Mouse (Mus musculus) gastrocnemius, postnatal 36 days (tissue): ENCODE data around the gene Dmp1. TPM values are rescaled to one million over a fixed set of nuclear protein-coding genes. Genes with fewer than 3 reads are reported as not detected.

Experiments used
- DNase-seq, 2 experiments: peaks; one replicate each; pipeline ENCODE4 v3.0.0; 2022
- intact Hi-C: fragments of 180-260 bp; cut with DNase I; formaldehyde crosslinking; loops from one replicate; pipeline ENCODE4 v1.15.1; 2025
- total RNA-seq, 2 experiments: library from RNA; stranded (reverse); gene quantifications; 2 replicates each; pipeline ENCODE4 v1.2.3; 2021

Gene Dmp1
- total RNA-seq, 2 experiments from 2014 or later: 1.4 to 2.1 TPM

GRCm38 (mm10) chr5:104256585-104256984 lies 54.2 kb downstream of the Dmp1 start:
- DNase-seq: no peak
- intact Hi-C loops: no loop called here

GRCm38 (mm10) chr5:104261908-104262461 lies 59.6 kb downstream of the Dmp1 start:
- intact Hi-C loops: no loop called here
- DNase-seq: no peak

DNA sequence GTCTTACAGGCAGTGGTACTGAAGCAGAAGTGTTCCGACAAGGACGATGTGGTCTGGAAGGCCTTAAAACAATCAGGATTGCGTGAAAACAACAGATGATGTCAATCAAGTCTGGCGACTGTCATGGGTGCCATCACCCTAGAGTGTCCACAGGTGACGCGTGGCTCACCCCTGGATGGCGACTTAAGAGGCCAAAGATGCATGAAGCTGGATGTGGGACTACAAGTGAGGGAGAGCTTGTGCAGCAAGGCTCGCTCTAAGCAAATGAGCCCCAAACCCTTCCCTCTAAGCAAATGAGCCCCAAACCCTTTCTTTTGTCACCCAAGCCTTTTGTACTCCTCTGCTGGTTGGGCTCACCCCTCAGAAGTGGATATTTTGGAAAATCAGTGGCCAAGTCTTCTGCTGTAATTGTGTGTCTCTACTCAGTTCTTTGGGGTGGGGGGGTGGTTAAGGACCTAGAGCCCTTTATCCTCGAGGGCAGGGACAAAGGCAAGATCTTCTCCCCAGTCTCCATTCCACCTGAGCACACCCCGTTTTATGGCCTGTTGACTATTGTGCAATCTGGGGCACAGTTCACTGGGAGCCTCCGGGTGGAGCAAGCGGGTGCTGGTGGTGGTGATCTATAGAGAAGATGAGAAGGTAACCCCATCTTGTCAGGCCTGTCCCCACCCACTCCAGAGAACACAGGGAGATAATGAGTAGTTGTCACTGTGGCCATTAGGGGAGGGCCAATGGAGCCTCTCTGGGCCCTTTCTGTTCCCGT lies 60.8 kb downstream of the Dmp1 start:
- DNase-seq: no peak
- intact Hi-C loops: no loop called here

Other genes with a start within 250 kb of the Dmp1 start
- gene Hsd17b13, start 225.2 kb upstream of the Dmp1 start, total RNA-seq: not detected
- 1 to 10 TPM; 6.7 to 8.3 TPM for gene Hsd17b11, start 180.7 kb upstream of the Dmp1 start, total RNA-seq
- gene Nudt9, start 156.3 kb upstream of the Dmp1 start, total RNA-seq: 10 to 100 TPM; 58.1 to 59.3 TPM
- gene Gm17660, start 125.0 kb upstream of the Dmp1 start, total RNA-seq: under 1 TPM in 1 of 2 experiments, not detected in 1; 0.56 TPM
- 100 to 1,000 TPM; 125 to 142 TPM for gene Sparcl1, start 88.9 kb upstream of the Dmp1 start, total RNA-seq
- not detected for gene Dspp, start 31.9 kb upstream of the Dmp1 start, total RNA-seq
- not detected for gene Ibsp, start 96.6 kb downstream of the Dmp1 start, total RNA-seq
- gene Mepe, start 122.7 kb downstream of the Dmp1 start, total RNA-seq: not detected
- 1 to 10 TPM; 1.8 to 5.6 TPM for gene Spp1, start 232.5 kb downstream of the Dmp1 start, total RNA-seq